Mouse (Mus musculus) megakaryocyte progenitor cell, adult 5-6 weeks (primary cell): ENCODE data around the gene Fabp6. TPM values are rescaled to one million over a fixed set of nuclear protein-coding genes. Genes with fewer than 3 reads are reported as not detected.

Experiments
- ATAC-seq: replicated peaks from 2 replicates; pipeline ENCODE4 v1.8.0; 2016; ENCODE audit warnings: mild to moderate bottlenecking, moderate TSS enrichment, inconsistent platforms; ENCODE audit not compliant: poor library complexity
- total RNA-seq, 2 experiments: library from RNA; stranded (forward) in 1 of 2; stranded (reverse) in 1 of 2; fragments of 157-497, 149-512 nt in 1 of 2; fragments of 200-1000 nt in 1 of 2; gene quantifications; 2 replicates each; pipeline versions ENCODE4 v1.2.3 to v1.2.4; 2015 to 2017

Gene Fabp6
- total RNA-seq (2015): not detected in 2 replicates
- total RNA-seq (2017): not detected in 2 replicates

- ATAC-seq: no peak
Measured at GRCm38 (mm10) chr11:43601440-43601839, at the start of gene Fabp6. Gene Fabp6 (minus strand): TSS chr11:43601540.

GRCm38 (mm10) chr11:43645286-43645685, 43.9 kb upstream of the Fabp6 start:
- peak; percentile 54 for ATAC-seq

GRCm38 (mm10) chr11:43643180-43643591, 41.8 kb upstream of the Fabp6 start:
- ATAC-seq: peak; percentile 85

GRCm38 (mm10) chr11:43638486-43638885, 37.1 kb upstream of the Fabp6 start:
- ATAC-seq: no peak

GRCm38 (mm10) chr11:43636761-43637160, 35.4 kb upstream of the Fabp6 start:
- ATAC-seq: no peak

- peak; percentile 51 for ATAC-seq
Measured at GRCm38 (mm10) chr11:43633658-43634401, 32.5 kb upstream of the Fabp6 start.

GRCm38 (mm10) chr11:43633165-43633564, 31.8 kb upstream of the Fabp6 start:
- no peak for ATAC-seq

- ATAC-seq: peak; percentile 89
Measured at GRCm38 (mm10) chr11:43632566-43632965, 31.2 kb upstream of the Fabp6 start.

GRCm38 (mm10) chr11:43631645-43632044, 30.3 kb upstream of the Fabp6 start:
- ATAC-seq: no peak

- no peak for ATAC-seq
Measured at GRCm38 (mm10) chr11:43626927-43627645, 25.7 kb upstream of the Fabp6 start.

GRCm38 (mm10) chr11:43626300-43626926, 25.1 kb upstream of the Fabp6 start:
- 0 out of 2 replicates have a peak, but pooled peaks have one; percentile 17 for ATAC-seq

GRCm38 (mm10) chr11:43624341-43624740, 23.0 kb upstream of the Fabp6 start:
- no peak for ATAC-seq

GRCm38 (mm10) chr11:43621769-43622168, 20.4 kb upstream of the Fabp6 start:
- no peak for ATAC-seq

GRCm38 (mm10) chr11:43618403-43618802, 17.1 kb upstream of the Fabp6 start:
- no peak for ATAC-seq

GRCm38 (mm10) chr11:43617924-43618323, 16.6 kb upstream of the Fabp6 start:
- ATAC-seq: no peak

- ATAC-seq: peak; percentile 97
Measured at GRCm38 (mm10) chr11:43612834-43613488, 11.6 kb upstream of the Fabp6 start.

GRCm38 (mm10) chr11:43610662-43611033, 9.3 kb upstream of the Fabp6 start:
- no peak for ATAC-seq

- ATAC-seq: no peak
Measured at GRCm38 (mm10) chr11:43610006-43610661, 8.8 kb upstream of the Fabp6 start.

GRCm38 (mm10) chr11:43608440-43608839, 7.1 kb upstream of the Fabp6 start:
- no peak for ATAC-seq

GRCm38 (mm10) chr11:43605859-43606258, 4.5 kb upstream of the Fabp6 start:
- no peak for ATAC-seq

GRCm38 (mm10) chr11:43604891-43605290, 3.6 kb upstream of the Fabp6 start:
- ATAC-seq: no peak
